Comparison of ENCODE assay signal across 8 mouse cellular contexts in the genomic region with DNA sequence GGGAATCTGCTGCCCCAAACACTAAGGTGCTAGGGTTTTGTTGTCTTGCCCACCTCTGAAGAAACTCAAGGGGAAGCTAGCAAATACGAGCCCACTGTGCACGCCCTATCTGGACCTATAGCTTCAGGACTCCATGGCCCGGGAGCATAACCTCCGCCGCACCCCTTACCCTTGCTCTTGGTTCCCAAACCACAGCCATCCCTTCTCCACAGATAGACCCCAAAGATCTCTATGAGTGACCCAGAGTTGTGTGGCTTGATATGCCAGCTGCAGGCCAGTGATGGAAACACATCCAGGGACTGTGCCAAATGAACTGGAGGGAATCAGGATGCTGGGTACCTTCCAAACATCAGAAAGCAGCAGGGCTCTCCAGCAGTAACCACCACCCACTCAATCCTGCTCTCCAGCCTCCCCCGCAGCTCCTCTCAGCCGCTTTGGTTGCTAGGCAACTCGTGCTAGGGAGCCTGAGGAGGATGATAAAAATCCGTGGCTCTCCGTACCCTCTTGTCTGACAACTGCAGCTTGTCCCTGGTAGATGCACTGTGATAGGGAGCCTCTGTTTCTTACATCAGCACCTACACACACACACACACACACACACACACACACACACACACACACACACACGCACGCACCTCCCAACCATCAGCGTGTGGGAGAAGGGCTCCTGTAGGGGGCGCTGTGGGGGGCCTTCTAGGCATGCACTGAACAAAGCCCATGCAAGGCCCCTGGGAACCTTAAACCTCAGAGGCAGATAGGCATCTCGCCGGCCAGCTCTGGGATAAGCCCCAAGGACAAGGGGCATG. TPM values are rescaled to one million over a fixed set of nuclear protein-coding genes. Genes with fewer than 3 reads are reported as not detected.
DNase-seq lines count a peak whose midpoint lies in the region; ATAC-seq and TF ChIP-seq lines count a peak whose summit lies in the region.

No protein-coding gene starts in this region.

- WGBS in kidney, embryonic 16.5 days: 35% methylated on average over 15 of the region's 16 CpGs
- 46% methylated on average over 16 of the region's 16 CpGs for WGBS in kidney, adult 2 months
- 39% methylated on average over 16 of the region's 16 CpGs for WGBS in forebrain, embryonic 14.5 days
- 32% methylated on average over 16 of the region's 16 CpGs for WGBS in midbrain, embryonic 13.5 days
- 44% methylated on average over 16 of the region's 16 CpGs for WGBS in stomach, postnatal 0 days

- no peak overlapping the region for H3K9ac ChIP-seq in kidney, embryonic 16.5 days (replicated peaks; ENCODE audit: low read length)
- H3K9ac ChIP-seq in forebrain, embryonic 14.5 days (ENCODE audit: low read length): no peak overlapping the region; the same call in 1 of the 2 replicates
- 0 out of 2 replicates have a peak overlapping the region, but pooled peaks have one; percentile 10 for H3K9ac ChIP-seq in midbrain, embryonic 13.5 days (replicated peaks)
- no peak overlapping the region for H3K9ac ChIP-seq in stomach, postnatal 0 days (ENCODE audit: low read length)

- no peak for TF ChIP-seq POLR2A in kidney, adult 2 months (IDR thresholded peaks at IDR 0.05; ENCODE audit: low read depth, low read length)

- H3K27ac ChIP-seq in kidney, embryonic 16.5 days (ENCODE audit: low read length): no peak overlapping the region
- no peak overlapping the region for H3K27ac ChIP-seq in kidney, adult 2 months (ENCODE audit: insufficient read depth, low read depth, low read length)
- H3K27ac ChIP-seq in forebrain, embryonic 14.5 days (ENCODE audit: low read depth, low read length): peak overlapping the region; percentile 67
- peak overlapping the region; percentile 71 for H3K27ac ChIP-seq in midbrain, embryonic 13.5 days
- H3K27ac ChIP-seq in stomach, postnatal 0 days (replicated peaks): no peak overlapping the region

- no peaks in the 10 kb centered on the region for H3K9me3 ChIP-seq in kidney, embryonic 16.5 days (ENCODE audit: low read length)
- no peaks in the 10 kb centered on the region for H3K9me3 ChIP-seq in forebrain, embryonic 14.5 days (replicated peaks; ENCODE audit: control insufficient read depth, low read length)
- H3K9me3 ChIP-seq in midbrain, embryonic 13.5 days: no peaks in the 10 kb centered on the region
- no peaks in the 10 kb centered on the region for H3K9me3 ChIP-seq in stomach, postnatal 0 days (ENCODE audit: control insufficient read depth, low read length)

- no peaks in the 10 kb centered on the region for H3K36me3 ChIP-seq in kidney, embryonic 16.5 days (ENCODE audit: insufficient read depth, low read length)
- H3K36me3 ChIP-seq in kidney, adult 2 months (ENCODE audit: control insufficient read depth, insufficient read depth, low read length): no peaks in the 10 kb centered on the region
- no peaks in the 10 kb centered on the region for H3K36me3 ChIP-seq in forebrain, embryonic 14.5 days (ENCODE audit: control insufficient read depth, insufficient read depth, low read length)
- no peaks in the 10 kb centered on the region for H3K36me3 ChIP-seq in midbrain, embryonic 13.5 days
- no peaks in the 10 kb centered on the region for H3K36me3 ChIP-seq in stomach, postnatal 0 days (ENCODE audit: control insufficient read depth, insufficient read depth, low read length)

- DNase-seq in kidney, adult 2 months: no peak
- DNase-seq in adrenal gland, adult 8-10 months: peak; percentile 44
- peak; percentile 88 for DNase-seq in forebrain, embryonic 14.5 days (ENCODE audit: low spot score)
- peak; percentile 72 to 80 for DNase-seq in layer of hippocampus, postnatal 25 days (ENCODE audit: extremely low spot score in 1 of 2, low spot score in 1 of 2)
- peak; percentile 15 for DNase-seq in stomach, postnatal 0 days (ENCODE audit: low spot score)
- DNase-seq in urinary bladder, postnatal 14 days (ENCODE audit: low spot score): no peak

- ATAC-seq in kidney, embryonic 16.5 days (ENCODE audit: low FRiP score, low TSS enrichment): peak; percentile 52
- ATAC-seq in forebrain, embryonic 14.5 days: peak; percentile 88
- ATAC-seq in midbrain, embryonic 13.5 days: peak; percentile 90
- peak; percentile 43; the same call in 1 of the 2 replicates for ATAC-seq in stomach, postnatal 0 days (ENCODE audit: low FRiP score, low TSS enrichment)

- TF ChIP-seq EP300 in stomach, postnatal 0 days (optimal IDR thresholded peaks at IDR 0.05): no peak

- TF ChIP-seq CTCF in kidney, adult 2 months (conservative IDR thresholded peaks at IDR 0.05; ENCODE audit: insufficient read depth, insufficient read length, low read depth, low read length): no peak
- TF ChIP-seq CTCF in stomach, postnatal 0 days (IDR thresholded peaks at IDR 0.05; ENCODE audit: low read depth): peak; percentile 55

- no peak overlapping the region for H3K4me2 ChIP-seq in kidney, embryonic 16.5 days (replicated peaks; ENCODE audit: low read depth, low read length)
- peak overlapping the region; percentile 29 for H3K4me2 ChIP-seq in forebrain, embryonic 14.5 days (ENCODE audit: low read length)
- peak overlapping the region; percentile 24 for H3K4me2 ChIP-seq in midbrain, embryonic 13.5 days (replicated peaks)
- H3K4me2 ChIP-seq in stomach, postnatal 0 days (replicated peaks; ENCODE audit: low read depth): no peak overlapping the region

- H3K27me3 ChIP-seq in kidney, embryonic 16.5 days (ENCODE audit: insufficient read depth, low read length): no peaks in the 10 kb centered on the region
- H3K27me3 ChIP-seq in kidney, adult 2 months (replicated peaks; ENCODE audit: control insufficient read depth, insufficient read depth, low read length): no peaks in the 10 kb centered on the region
- no peaks in the 10 kb centered on the region for H3K27me3 ChIP-seq in forebrain, embryonic 14.5 days (replicated peaks; ENCODE audit: control insufficient read depth, insufficient read depth, low read length)
- H3K27me3 ChIP-seq in midbrain, embryonic 13.5 days: no peaks in the 10 kb centered on the region
- no peaks in the 10 kb centered on the region for H3K27me3 ChIP-seq in stomach, postnatal 0 days (ENCODE audit: control insufficient read depth, insufficient read depth, low read length)

- no peak overlapping the region for H3K4me3 ChIP-seq in kidney, embryonic 16.5 days (ENCODE audit: low read length)
- no peak overlapping the region for H3K4me3 ChIP-seq in kidney, adult 2 months (ENCODE audit: insufficient read depth, low read depth, low read length)
- peak overlapping the region; percentile 3; the same call in 1 of the 2 replicates for H3K4me3 ChIP-seq in forebrain, embryonic 14.5 days (ENCODE audit: low read depth, low read length)
- H3K4me3 ChIP-seq in midbrain, embryonic 13.5 days (replicated peaks): no peak overlapping the region
- no peak overlapping the region for H3K4me3 ChIP-seq in stomach, postnatal 0 days (ENCODE audit: low read depth, low read length)

- peaks cover 22% of the 10 kb centered on the region for H3K4me1 ChIP-seq in kidney, embryonic 16.5 days (ENCODE audit: insufficient read depth, low read length)
- no peaks in the 10 kb centered on the region for H3K4me1 ChIP-seq in kidney, adult 2 months (ENCODE audit: control insufficient read depth, insufficient read depth, low read length)
- peaks cover 15% of the 10 kb centered on the region; the same call in 1 of the 2 replicates for H3K4me1 ChIP-seq in forebrain, embryonic 14.5 days (ENCODE audit: control insufficient read depth, insufficient read depth, low read length)
- H3K4me1 ChIP-seq in midbrain, embryonic 13.5 days (replicated peaks): peaks cover 26% of the 10 kb centered on the region
- H3K4me1 ChIP-seq in stomach, postnatal 0 days (replicated peaks; ENCODE audit: control insufficient read depth, insufficient read depth): no peaks in the 10 kb centered on the region

RNA-seq across cellular contexts. Expression of a gene that starts 28.6 kb away (rescaled TPM):
- 23.1 and 23.5 TPM in 2 replicates for polyA plus RNA-seq in kidney, embryonic 16.5 days (2015; fragmentation: Nextera tagmentation; extraction: Ambion mirVana)
- 8.3 and 8.6 TPM in 2 replicates for polyA plus RNA-seq in kidney, adult 2 months (2012; rRNA removed)
- total RNA-seq in adrenal gland, adult 8-10 months (2022): 10 to 100 TPM; 32.0 to 39.4 (median 37.7) TPM
- 57.8 and 60.8 TPM in 2 replicates for polyA plus RNA-seq in forebrain, embryonic 14.5 days (2014; fragmentation: Nextera tagmentation; extraction: Ambion mirVana)
- total RNA-seq in layer of hippocampus, postnatal 25 days (2021): 100 to 1,000 TPM in 1 of 2 experiments, 10 to 100 TPM in 1; 97.6 to 105 TPM
- polyA plus RNA-seq in midbrain, embryonic 13.5 days (2015; fragmentation: Nextera tagmentation; extraction: Ambion mirVana): 56.2 and 58.1 TPM in 2 replicates
- 6.6 and 6.8 TPM in 2 replicates for polyA plus RNA-seq in stomach, postnatal 0 days (2015; fragmentation: Nextera tagmentation; extraction: Ambion mirVana)

RNA-seq across cellular contexts. Expression of a gene that starts 55.4 kb away (rescaled TPM):
- polyA plus RNA-seq in kidney, embryonic 16.5 days (2015; fragmentation: Nextera tagmentation; extraction: Ambion mirVana): 26.4 and 31.3 TPM in 2 replicates
- polyA plus RNA-seq in kidney, adult 2 months (2012; rRNA removed): 94.0 and 101 TPM in 2 replicates
- total RNA-seq in adrenal gland, adult 8-10 months (2022): 10 to 100 TPM; 19.4 to 28.7 (median 23.5) TPM
- polyA plus RNA-seq in forebrain, embryonic 14.5 days (2014; fragmentation: Nextera tagmentation; extraction: Ambion mirVana): 3.8 and 4.9 TPM in 2 replicates
- 10 to 100 TPM; 11.4 to 13.4 TPM for total RNA-seq in layer of hippocampus, postnatal 25 days (2021)
- polyA plus RNA-seq in midbrain, embryonic 13.5 days (2015; fragmentation: Nextera tagmentation; extraction: Ambion mirVana): 4.6 and 5.7 TPM in 2 replicates
- polyA plus RNA-seq in stomach, postnatal 0 days (2015; fragmentation: Nextera tagmentation; extraction: Ambion mirVana): 16.2 and 17.4 TPM in 2 replicates

Comparison
In these comparisons a context has a peak if more than half of its experiments do, and no peak if none do; other contexts are left out.
1. H3K27ac ChIP-seq: peak in forebrain, embryonic 14.5 days (single experiment) and midbrain, embryonic 13.5 days (single experiment); none in kidney, embryonic 16.5 days (single experiment), kidney, adult 2 months (single experiment) and stomach, postnatal 0 days (single experiment).
2. H3K4me2 ChIP-seq: peak in forebrain, embryonic 14.5 days (single experiment) and midbrain, embryonic 13.5 days (single experiment); none in kidney, embryonic 16.5 days (single experiment) and stomach, postnatal 0 days (single experiment).
3. DNase-seq: peak in adrenal gland, adult 8-10 months (single experiment), forebrain, embryonic 14.5 days (single experiment), layer of hippocampus, postnatal 25 days (2 of 2) and stomach, postnatal 0 days (single experiment); none in kidney, adult 2 months (single experiment) and urinary bladder, postnatal 14 days (single experiment).
4. Peak in every context shown above with its lines, with median percentiles within 50 percentile points of each other: ATAC-seq.